Mouse (Mus musculus): Measurements from ENCODE around the gene Cdkn2aip. TPM values are rescaled to one million over a fixed set of nuclear protein-coding genes. Genes with fewer than 3 reads are reported as not detected.

The Cdkn2aip gene
- polyA plus RNA-seq, 1 experiment, result 18.5 TPM

DNA sequence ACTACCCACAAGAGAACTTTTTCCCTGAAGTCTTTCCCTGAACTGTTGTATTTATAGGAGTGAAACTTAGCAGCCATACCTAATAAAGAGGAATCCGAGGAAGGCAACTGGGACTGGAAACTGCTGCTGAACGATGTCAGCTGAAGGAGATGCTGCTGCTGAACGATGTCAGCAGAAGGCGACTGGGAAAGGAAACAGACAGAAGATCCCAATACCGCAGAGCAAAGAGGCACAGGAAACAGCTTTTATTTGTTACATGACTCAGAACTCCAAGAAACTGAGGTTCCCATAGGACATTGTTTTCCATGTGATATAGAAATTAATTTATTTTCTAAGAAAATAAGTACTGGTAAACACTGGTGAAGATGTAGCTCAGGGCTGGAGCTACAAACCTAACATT is 29.3 kb downstream of the Cdkn2aip start:
- TF ChIP-seq CTCF (IDR thresholded peaks at IDR 0.05; ENCODE audit: extremely low read depth, insufficient read length, insufficient replicate concordance, low read depth, low read length), result no peak
- no peak for TF ChIP-seq POLR2A (IDR thresholded peaks at IDR 0.05; ENCODE audit: low read depth, low read length)
- Histone ChIP-seq H3K27me3 (ENCODE audit: control insufficient read depth, insufficient read depth, low read length) (no peaks in the 10 kb centered on the region), H3K4me3 (ENCODE audit: low read depth, low read length) (no peak overlapping the region), H3K36me3 (ENCODE audit: control insufficient read depth, insufficient read depth, low read length) (peaks cover 7% of the 10 kb centered on the region), H3K27ac (ENCODE audit: insufficient read depth, low read depth, low read length) (no peak overlapping the region), H3K4me1 (ENCODE audit: control insufficient read depth, insufficient read depth, insufficient read length, low read length) (no peaks in the 10 kb centered on the region)
- WGBS, result 72% methylated on average over 5 of the region's 5 CpGs

DNA sequence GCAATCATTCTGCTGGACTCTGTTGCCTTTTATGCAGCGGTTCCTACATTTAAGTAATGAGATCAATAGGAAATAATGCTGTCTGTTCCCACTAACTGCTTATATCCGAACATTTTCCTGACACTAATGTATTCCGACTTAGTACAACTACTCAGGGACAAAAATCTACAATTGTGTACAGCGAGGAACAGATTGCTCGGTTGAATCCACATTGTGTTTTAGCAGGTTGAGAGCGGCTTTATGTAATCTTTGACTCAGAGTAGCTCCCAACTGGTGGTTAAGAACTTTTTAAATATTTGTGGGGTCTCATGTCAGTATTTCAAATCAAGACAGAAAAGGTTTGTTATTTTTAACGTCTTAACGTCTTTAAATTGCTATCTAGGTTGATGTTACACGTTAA is 29.7 kb downstream of the Cdkn2aip start:
- H3K27me3 ChIP-seq (ENCODE audit: control insufficient read depth, insufficient read depth, low read length), result no peaks in the 10 kb centered on the region
- 83% methylated on average over 9 of the region's 9 CpGs for WGBS
- H3K27ac ChIP-seq (ENCODE audit: insufficient read depth, low read depth, low read length), result no peak overlapping the region
- H3K36me3 ChIP-seq (ENCODE audit: control insufficient read depth, insufficient read depth, low read length), result peaks cover 7% of the 10 kb centered on the region
- no peaks in the 10 kb centered on the region for H3K4me1 ChIP-seq (ENCODE audit: control insufficient read depth, insufficient read depth, insufficient read length, low read length)
- TF ChIP-seq POLR2A (IDR thresholded peaks at IDR 0.05; ENCODE audit: low read depth, low read length) (no peak), CTCF (IDR thresholded peaks at IDR 0.05; ENCODE audit: extremely low read depth, insufficient read length, insufficient replicate concordance, low read depth, low read length) (no peak)
- H3K4me3 ChIP-seq (ENCODE audit: low read depth, low read length), result no peak overlapping the region

DNA sequence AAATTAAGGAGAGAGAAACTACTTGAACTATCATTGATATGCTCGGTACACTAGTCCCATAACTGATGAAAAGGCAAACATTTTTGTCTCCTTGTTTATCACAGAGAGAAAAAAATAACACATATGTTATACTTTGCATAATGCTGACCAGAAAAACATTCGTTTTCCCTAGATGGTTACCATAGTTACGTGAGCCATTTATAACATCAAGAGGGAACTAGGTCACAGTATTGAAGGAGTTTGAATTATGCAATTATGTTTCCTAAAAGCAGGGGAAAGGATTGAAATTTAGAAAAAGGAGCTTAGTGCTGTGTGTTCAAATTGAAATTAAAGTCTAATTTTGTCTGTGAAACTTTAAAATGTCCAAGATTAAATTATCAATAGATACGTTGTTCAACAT is 33.4 kb downstream of the Cdkn2aip start:
- TF ChIP-seq CTCF (IDR thresholded peaks at IDR 0.05; ENCODE audit: extremely low read depth, insufficient read length, insufficient replicate concordance, low read depth, low read length), result no peak
- no peak for TF ChIP-seq POLR2A (IDR thresholded peaks at IDR 0.05; ENCODE audit: low read depth, low read length)
- H3K27me3 ChIP-seq (ENCODE audit: control insufficient read depth, insufficient read depth, low read length), result no peaks in the 10 kb centered on the region
- WGBS, result 72% methylated on average over 4 of the region's 4 CpGs
- peaks cover 7% of the 10 kb centered on the region for H3K36me3 ChIP-seq (ENCODE audit: control insufficient read depth, insufficient read depth, low read length)
- no peak overlapping the region for H3K4me3 ChIP-seq (ENCODE audit: low read depth, low read length)
- no peaks in the 10 kb centered on the region for H3K4me1 ChIP-seq (ENCODE audit: control insufficient read depth, insufficient read depth, insufficient read length, low read length)
- H3K27ac ChIP-seq (ENCODE audit: insufficient read depth, low read depth, low read length), result no peak overlapping the region

DNA sequence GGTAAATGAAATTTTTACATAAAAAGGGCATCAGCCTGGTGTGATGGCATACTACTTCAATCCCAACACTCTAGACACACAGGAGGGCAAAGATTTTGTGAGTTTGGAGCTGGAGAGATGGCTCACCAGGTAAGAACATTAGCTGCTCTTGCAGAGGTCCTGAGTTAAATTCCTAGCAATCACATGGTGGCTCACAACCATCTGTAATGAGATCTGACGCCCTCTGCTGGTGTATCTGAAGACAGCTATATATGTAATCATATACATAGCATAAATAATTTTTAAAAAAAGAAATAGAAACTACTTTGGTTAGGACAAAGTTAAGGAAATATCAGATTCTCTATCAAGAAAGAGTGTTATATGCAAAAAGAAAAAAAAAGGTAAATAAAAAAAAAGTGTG is 34.1 kb downstream of the Cdkn2aip start:
- 76% methylated on average over 1 of the region's 1 CpGs for WGBS
- no peaks in the 10 kb centered on the region for H3K27me3 ChIP-seq (ENCODE audit: control insufficient read depth, insufficient read depth, low read length)
- TF ChIP-seq CTCF (IDR thresholded peaks at IDR 0.05; ENCODE audit: extremely low read depth, insufficient read length, insufficient replicate concordance, low read depth, low read length) (no peak), POLR2A (IDR thresholded peaks at IDR 0.05; ENCODE audit: low read depth, low read length) (no peak)

DNA sequence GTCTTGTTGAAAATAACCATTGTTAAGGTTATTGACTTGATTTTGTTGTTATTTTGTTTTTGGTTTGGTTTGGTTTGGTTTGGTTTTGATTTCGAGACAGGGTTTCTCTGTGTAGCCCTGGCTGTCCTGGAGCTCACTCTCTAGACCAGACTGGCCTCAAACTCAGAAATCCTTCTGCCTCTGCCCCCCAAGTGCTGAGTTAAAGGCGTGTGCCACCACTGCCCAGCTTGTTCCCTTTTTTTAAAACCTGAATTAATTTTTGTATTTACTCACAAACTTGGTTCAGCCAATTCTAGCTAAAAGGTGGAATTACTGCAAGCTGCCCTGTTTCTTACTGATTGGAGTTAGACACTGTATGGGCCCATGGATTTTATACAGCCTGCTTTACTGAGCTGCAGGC is 37.1 kb downstream of the Cdkn2aip start:
- H3K36me3 ChIP-seq (ENCODE audit: control insufficient read depth, insufficient read depth, low read length), result no peaks in the 10 kb centered on the region; the same call in 1 of the 2 replicates
- no peaks in the 10 kb centered on the region for H3K27me3 ChIP-seq (ENCODE audit: control insufficient read depth, insufficient read depth, low read length)
- peak overlapping the region; percentile 16; the same call in 1 of the 2 replicates for H3K4me3 ChIP-seq (ENCODE audit: low read depth, low read length)
- H3K4me1 ChIP-seq (ENCODE audit: control insufficient read depth, insufficient read depth, insufficient read length, low read length), result no peaks in the 10 kb centered on the region
- H3K27ac ChIP-seq (ENCODE audit: insufficient read depth, low read depth, low read length), result no peak overlapping the region
- WGBS, result 35% methylated on average over 2 of the region's 2 CpGs
- TF ChIP-seq CTCF (IDR thresholded peaks at IDR 0.05; ENCODE audit: extremely low read depth, insufficient read length, insufficient replicate concordance, low read depth, low read length), result no peak
- no peak for TF ChIP-seq POLR2A (IDR thresholded peaks at IDR 0.05; ENCODE audit: low read depth, low read length)

More for the DNA sequence above, 34.1 kb downstream of the Cdkn2aip start:
- Histone ChIP-seq H3K4me1 (ENCODE audit: control insufficient read depth, insufficient read depth, insufficient read length, low read length) (no peaks in the 10 kb centered on the region), H3K27ac (ENCODE audit: insufficient read depth, low read depth, low read length) (no peak overlapping the region), H3K4me3 (ENCODE audit: low read depth, low read length) (no peak overlapping the region), H3K36me3 (ENCODE audit: control insufficient read depth, insufficient read depth, low read length) (peaks cover 7% of the 10 kb centered on the region)

DNA sequence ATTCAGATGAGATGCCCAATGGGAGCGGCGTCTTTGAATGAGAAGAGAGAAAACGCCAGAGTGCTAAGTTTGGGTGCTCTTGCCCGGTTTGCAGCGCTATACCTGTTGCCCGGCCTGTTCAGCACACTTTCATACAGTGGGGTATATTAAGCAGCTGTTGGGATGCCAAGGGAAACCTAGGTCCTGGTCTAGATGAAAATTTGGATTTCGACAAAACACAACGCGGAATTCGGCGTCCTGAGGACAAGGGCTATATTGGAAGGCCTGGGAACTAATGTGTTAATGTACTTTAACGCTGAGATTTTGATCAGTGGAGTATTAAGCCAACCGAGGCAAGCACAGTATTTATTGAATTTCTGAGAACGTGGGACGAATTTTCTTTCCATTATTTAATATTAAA is 37.5 kb downstream of the Cdkn2aip start:
- 2% methylated on average over 15 of the region's 15 CpGs for WGBS
- no peak for TF ChIP-seq POLR2A (IDR thresholded peaks at IDR 0.05; ENCODE audit: low read depth, low read length)
- no peak for TF ChIP-seq CTCF (IDR thresholded peaks at IDR 0.05; ENCODE audit: extremely low read depth, insufficient read length, insufficient replicate concordance, low read depth, low read length)
- no peaks in the 10 kb centered on the region for H3K27me3 ChIP-seq (ENCODE audit: control insufficient read depth, insufficient read depth, low read length)
- H3K36me3 ChIP-seq (ENCODE audit: control insufficient read depth, insufficient read depth, low read length), result no peaks in the 10 kb centered on the region; the same call in 1 of the 2 replicates
- H3K4me1 ChIP-seq (ENCODE audit: control insufficient read depth, insufficient read depth, insufficient read length, low read length), result no peaks in the 10 kb centered on the region
- peak overlapping the region; percentile 95; the same call in 1 of the 2 replicates for H3K27ac ChIP-seq (ENCODE audit: insufficient read depth, low read depth, low read length)
- H3K4me3 ChIP-seq (ENCODE audit: low read depth, low read length), result peak overlapping the region; percentile 94

DNA sequence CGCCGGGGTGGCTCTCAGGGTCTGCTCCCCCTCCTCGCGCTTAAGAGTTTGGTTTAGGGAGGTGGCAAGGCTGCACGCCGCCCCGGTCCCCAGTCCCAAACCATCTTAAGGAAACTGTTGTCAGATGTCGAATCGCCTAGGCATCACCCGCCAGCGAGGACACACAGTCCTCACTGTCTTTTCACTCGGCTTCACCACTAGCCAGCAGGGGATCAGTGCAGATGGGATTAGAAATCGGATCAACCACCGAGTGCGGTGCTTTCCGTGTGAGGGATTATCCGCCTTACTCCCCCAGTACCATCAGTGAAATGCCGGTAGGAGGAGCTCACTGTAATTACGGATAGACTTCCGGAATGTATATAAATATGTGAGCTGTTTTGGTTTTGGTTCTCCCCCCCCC is 37.9 kb downstream of the Cdkn2aip start:
- WGBS, result under 1% methylated on average over 20 of the region's 20 CpGs
- no peaks in the 10 kb centered on the region for H3K27me3 ChIP-seq (ENCODE audit: control insufficient read depth, insufficient read depth, low read length)
- TF ChIP-seq CTCF (IDR thresholded peaks at IDR 0.05; ENCODE audit: extremely low read depth, insufficient read length, insufficient replicate concordance, low read depth, low read length), result peak; percentile 38; the same call in 1 of the 2 replicates
- TF ChIP-seq POLR2A (IDR thresholded peaks at IDR 0.05; ENCODE audit: low read depth, low read length), result no peak
- H3K4me3 ChIP-seq (ENCODE audit: low read depth, low read length), result peak overlapping the region; percentile 94
- H3K36me3 ChIP-seq (ENCODE audit: control insufficient read depth, insufficient read depth, low read length), result no peaks in the 10 kb centered on the region; the same call in 1 of the 2 replicates
- H3K4me1 ChIP-seq (ENCODE audit: control insufficient read depth, insufficient read depth, insufficient read length, low read length), result no peaks in the 10 kb centered on the region
- peak overlapping the region; percentile 95 for H3K27ac ChIP-seq (ENCODE audit: insufficient read depth, low read depth, low read length)

Measured in small intestine, adult 2 months (tissue).